Mouse (Mus musculus) spleen, postnatal 10 days (tissue): ENCODE measurements around the gene Atxn2.

ENCODE experiments used
- DNase-seq, 2 experiments: peaks; one replicate each; pipeline ENCODE4 v3.0.0; 2021 to 2022; ENCODE audit warnings: low spot score in 2 of 2

Atxn2 gene

DNA sequence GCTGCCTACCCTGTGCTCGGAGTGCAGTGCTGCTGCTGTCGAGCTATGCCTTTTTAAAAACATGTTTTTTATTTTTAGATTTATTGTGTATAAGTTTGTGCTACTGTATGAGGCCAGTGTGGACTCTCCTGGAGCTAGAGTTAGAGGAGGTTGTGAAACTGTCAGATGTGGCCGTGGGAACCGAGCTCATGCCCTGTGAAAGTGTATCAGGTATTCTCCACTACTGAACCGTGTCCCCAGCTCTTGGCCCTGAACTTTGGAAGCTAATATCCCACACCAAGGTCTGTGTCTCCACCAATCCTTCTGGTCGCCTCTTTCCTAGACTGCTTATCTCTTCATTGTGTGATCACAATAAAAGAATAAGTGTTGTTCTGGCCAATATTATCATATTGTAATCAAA lies 51.8 kb downstream of the Atxn2 start:
- no peak for DNase-seq

DNA sequence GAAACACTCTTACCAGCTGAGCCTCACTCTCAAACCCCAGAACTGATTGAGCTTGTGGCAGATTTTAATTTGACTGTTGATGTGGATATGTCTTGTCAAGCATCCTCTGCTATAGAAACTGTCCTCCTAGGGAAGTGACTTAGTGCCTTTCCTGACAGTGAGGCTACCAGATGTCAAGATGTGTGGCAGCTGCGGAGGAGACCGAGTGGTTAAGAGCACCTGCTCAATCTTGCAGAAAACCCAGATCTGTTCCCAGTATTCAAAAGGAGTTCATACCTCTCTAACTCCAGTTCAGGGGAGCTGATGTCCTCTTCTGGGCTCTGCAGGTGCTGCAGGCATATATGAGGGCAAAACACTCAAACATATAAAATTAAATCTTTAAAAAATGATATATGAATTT lies 53.9 kb downstream of the Atxn2 start:
- no peak for DNase-seq

DNA sequence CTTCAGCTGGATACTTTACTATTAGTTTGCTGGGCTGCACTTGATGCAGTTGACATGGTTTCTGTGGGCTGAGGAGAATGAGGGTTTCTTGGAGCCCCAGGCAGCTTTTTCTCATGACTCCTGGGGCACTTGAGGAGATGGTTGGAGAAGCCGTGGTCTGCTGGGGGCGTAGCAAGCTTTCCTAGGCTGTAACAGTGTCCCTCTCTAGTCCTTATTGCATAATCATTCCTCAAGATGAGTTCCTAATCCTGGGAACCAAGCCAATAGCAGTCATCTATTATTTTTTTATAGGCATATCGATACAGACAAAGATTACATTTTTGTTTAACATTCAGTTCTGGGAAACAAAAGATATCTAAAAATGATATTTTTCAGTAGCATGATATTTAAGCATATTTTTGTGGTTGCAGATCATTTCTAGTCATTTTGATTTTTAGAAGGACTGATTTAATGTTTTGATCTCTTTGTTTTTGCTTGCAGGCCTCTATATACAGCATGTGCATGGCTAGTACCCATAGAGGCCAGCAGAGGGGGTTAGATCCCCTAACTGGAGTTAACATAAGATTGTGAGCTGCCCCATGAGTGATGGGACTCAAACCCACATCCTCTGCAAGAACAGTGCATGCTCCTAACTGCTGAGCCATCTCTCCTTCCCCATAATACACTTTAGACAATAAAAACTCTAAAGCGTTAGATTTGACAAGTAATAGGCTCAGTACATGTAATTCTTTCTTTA lies 55.1 kb downstream of the Atxn2 start:
- peak in 1 of 2 experiments; percentile 30 for DNase-seq

DNA sequence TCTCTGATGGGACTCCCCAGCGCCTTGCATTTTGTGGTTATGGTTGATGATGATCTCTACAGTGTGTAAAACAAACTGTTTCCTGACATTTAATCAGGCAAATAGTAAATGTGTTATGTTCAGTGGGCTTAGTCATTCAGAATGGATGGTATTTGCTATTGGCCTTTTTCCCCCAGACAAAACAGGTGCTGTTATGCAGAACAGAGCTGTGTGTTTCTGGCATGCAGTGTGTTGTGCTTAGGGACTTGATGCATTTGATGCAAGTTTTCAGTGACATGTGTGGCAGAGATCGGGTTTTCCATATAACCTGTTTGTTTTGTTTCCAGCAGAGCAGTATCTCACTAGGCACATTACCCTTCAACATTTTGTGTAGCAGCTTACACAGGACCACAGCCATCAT lies 56.4 kb downstream of the Atxn2 start:
- no peak for DNase-seq

DNA sequence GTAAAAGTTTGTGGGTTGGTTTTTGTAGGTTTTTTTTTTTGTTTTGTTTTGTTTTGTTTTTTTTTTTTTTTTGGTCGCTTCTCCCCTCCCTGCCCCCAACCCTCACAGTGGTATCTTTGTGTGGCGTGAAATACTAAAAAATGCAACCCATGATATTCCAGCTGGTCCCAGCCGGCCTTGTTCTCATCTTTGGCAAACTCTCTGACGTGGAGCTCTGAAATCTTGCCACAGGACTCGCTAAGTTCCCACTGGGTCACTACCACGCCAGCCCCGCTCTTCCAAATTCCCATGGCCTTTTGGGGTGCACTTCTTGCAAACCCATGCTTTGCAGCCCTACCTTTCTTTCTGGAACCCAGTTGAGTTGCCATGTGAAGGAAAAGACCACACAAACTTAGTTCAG lies 58.7 kb downstream of the Atxn2 start:
- no peak for DNase-seq

DNA sequence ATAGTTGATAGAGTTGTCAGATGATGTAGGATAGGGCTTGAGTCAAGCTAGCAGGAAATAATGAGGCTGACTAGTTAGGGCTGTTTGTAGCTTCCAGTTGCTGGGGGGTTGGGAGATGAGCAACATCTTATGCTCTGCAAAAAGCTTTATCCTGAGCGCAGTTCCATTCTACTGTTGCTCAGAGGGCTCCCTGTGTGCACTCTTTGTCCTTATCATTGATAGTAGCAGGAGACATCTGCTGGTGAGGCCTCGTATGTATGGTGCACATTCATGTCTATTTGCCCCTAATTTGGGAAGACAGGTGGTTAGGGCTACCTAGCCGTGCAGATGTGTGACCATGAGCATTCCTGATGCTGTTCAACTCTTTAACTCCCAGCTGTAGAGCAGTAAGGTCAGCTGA lies 60.5 kb downstream of the Atxn2 start:
- DNase-seq = no peak

DNA sequence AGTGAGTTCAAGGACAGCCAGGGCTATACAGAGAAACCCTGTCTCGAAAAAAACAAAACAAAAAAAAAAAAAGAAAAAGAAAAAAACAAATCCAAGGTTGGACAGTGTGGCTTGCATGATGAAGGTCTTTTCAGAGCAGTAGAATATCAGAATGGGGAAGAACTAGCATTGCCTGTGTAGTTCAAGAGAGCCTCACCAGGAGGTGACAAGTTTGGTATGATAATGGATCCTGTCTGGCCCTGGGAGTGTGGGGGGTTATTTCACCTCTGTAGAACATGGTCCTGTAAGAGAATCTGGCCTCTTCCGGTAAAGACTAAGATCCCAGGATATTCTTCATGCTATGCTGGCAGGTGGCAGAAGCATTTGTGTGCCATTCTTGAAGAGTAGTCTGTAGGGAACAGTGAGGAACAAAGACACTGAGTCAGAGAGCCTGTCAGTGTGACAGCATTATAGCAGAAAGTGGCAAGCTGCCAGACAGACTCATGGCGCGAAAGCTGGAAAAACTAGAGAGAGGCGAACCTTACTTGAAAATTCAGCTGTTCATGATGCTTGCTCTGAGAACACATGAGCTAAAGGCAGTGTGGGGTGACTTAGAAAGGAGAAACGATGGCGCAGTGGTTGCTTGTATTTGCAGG lies 67.5 kb downstream of the Atxn2 start:
- DNase-seq = no peak

DNA sequence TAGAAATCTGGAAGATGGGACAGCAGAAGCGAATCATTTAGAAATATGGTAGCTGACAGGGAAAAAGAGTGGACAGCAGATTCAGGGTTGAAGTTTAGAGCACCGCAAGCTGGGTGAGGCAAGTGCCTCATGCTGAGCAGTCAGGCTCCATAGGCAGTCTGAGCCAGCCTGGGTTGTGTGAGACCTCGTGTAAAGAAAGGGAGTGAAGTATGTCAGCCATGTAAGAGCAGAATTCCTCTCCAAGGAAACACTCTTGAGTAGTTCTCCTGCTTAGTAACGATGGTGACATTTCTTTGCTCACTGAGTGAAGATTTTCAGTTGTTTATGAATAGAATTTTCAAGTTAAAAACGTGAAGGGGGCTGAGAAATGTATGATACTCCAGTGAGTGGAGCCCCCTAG lies 69.0 kb downstream of the Atxn2 start:
- DNase-seq = no peak

DNA sequence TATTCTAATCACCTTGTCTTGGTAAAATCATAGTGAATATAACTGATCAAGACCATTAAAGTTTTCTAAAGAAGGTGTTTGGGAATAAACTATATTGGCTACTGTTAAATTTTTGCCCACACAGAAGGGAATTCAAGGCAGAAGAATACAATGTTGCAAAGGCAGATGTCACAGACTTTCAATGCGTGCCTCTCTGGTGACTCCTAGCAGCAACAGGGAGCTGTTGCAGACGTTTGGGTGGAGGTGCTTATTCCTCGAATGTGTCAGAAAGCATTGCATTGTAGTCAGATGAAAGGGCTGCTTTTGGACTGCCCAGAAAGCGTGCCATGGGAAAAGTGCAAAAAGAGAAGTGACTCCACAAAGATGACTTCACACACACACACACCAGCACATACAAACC lies 71.3 kb downstream of the Atxn2 start:
- DNase-seq = no peak

DNA sequence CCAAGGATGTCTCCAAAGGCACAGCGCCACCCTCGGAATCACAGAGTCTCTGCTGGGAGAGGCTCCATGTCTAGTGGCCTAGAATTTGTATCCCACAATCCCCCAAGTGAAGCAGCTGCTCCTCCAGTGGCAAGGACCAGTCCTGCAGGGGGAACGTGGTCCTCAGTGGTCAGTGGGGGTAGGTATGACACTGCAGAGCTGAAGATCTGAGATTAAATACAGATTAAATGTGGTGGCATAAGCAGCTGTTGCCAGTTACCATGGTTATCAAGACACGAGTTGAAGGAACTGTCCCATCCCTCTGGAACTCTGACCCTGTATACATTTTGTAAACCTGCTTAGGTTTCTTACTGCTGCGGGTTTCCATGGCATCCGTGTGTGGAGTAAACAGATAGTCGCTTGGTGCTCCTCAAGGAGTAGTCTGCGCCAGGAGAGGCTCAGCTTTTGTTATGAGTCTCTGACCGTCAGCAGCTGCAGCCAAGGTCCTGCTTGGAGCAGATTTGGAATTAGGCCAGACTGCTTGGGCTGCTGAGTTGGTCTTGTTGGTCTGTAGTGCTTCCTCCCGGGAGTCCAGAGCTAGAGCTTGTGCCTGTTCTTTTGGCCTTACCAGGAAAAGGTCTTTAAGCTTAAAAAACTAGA lies 72.8 kb downstream of the Atxn2 start:
- no peak for DNase-seq

DNA sequence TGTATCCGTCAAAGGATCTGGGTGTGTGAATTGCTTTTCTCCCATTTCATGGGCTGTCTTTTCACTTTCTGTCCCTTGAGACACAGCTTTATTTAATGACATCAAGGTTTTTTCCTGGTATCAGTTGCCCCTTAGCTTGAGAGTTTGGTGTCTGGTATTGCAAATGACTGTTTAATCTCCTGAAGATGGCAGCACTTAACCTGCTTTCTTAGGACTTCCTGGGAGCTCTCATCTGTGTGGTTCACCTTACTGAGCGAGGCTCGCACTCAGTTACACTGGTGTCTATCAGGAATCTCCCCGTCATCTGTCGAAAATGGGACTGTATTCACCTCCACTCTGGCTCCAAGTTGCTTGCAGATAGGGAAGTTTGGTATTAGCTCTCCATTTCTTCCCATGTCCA lies 79.9 kb downstream of the Atxn2 start:
- no peak for DNase-seq

DNA sequence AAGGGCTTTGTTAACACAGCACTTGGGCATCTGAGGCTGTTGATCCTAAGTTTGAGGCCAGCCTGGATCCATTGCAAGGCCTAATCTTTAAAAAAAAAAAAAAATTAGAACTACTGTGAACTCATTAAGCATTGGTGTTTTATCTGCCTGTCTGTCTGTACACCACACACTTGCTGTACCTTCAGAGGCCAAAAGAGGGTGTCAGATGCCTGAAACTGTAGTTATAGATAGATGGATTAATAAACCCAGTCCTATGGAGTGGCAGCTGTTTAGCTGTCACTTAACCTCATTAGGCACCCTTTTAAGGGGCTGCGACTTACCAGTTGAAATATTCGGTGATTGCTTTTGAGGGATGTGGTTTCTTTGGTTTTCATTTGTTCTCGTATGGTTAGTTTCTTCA lies 84.7 kb downstream of the Atxn2 start:
- peak in 1 of 2 experiments; percentile 47 for DNase-seq

DNA sequence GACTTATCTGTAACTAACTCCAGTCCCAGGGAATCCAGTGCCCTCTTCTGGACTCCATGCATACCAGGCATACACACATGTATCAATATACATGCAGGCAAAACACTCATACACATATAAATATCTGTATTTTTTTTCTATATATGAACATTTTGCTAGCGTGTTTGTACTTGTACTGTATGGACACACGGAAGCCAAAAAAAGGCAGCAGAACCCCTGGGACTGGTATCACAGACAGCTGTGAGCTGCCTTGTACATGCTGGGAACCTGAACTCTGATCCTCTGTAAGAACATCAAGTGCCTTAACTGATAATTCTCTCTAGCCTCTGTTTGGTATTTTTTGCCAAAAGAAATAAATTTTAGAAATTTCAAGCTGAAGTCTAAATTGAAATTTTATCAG lies 87.3 kb downstream of the Atxn2 start:
- DNase-seq = no peak

DNA sequence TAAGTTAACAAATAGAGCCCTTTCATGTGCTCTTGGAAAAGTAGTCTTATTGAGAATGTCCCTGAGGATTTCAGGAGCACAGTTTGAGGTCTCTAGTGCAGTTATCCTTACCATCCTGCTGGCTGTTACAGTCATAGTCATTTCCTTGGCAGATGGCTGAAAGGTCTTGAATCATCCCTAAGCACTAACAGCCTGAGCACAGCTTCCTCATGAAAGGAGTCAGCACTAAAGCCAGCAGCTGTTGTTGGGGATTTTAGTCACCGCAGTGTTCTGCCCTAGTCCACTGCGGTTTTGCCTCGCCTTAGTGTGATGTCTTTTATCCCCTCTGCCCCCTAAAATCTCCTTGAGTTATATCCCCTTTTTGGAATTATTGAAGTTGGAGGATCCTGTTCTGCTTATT lies 96.0 kb downstream of the Atxn2 start:
- DNase-seq = no peak

DNA sequence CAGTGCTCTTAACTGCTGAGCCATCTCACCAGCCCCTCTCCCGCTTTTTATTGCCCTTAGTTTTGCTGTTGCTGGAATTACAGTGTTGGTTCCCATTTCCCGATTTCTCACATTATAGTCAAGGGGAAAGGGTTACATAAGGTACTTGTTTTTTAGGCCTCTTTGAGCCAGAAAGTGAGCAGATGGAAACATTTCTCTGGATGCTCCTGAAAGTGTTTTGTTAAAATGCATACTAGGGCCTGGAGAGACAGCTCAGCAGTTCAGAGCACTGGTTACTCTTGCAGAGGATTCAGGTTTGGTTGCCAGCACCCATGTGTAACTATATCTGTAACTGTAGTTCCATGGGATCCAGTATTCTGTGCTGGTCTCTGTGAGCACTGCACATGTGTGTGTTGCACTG lies 97.1 kb downstream of the Atxn2 start:
- no peak for DNase-seq

DNA sequence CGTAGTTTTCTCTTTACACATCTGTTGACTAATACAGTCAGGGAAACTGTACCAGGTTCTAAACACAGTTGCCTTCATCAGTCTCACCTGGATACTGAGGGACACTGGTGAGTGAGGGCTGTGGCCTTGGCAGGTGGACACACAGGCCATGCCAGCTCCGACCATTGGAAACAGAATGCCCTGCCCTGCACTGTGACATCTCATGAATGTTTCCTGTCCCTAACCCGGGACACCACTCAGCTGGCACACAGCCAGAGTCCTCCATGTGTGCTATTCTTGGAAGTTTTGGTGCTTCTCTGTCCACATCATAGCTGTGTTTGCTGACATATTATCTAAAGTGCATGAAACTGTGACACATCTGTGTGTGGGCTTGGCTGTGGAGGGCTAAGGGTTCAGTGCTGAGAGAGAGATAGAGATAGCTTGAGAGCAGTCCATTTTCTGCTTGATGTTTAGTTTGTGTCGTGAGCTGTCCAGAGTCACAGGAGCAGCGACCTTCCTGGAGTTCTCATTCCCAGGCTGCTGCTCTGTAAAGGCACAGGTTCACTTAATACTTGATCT lies 98.6 kb downstream of the Atxn2 start:
- no peak for DNase-seq

DNA sequence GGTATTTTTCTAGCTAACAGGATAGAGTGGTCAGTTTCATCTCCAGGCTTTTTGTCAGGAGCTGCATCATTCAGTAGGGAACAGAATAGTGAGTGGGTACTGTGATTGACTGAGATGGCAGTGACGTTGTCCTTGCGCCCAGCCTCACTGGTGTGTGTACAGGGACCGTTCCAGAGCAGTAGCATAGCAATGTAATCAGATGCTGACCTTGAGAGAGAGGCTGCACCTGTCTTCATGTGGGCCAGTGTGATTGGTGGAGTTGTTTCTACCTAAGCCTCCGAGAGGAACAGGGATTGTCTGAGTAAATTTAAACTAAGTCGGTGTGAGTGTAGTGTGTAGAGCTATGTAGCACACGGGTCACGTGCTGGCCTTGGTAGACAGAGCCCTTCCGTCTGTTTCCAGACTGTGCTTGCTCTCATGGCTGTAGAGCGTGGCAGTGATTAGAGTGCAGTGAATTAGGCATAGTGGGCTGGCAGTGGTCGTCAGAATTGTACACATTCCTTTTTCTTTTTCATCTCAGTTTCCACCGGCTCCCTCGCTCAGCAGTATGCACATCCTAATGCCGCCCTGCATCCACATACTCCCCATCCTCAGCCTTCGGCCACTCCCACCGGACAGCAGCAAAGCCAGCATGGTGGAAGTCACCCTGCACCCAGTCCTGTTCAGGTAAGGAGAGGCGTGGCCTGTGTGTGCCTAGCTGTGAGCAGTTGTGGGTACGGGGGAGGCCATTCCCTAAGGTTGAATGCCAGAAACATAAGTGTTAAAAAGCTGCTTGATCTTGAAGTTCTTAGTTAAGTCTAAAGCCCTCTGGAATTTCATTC lies 99.4 kb downstream of the Atxn2 start:
- DNase-seq = no peak

DNA sequence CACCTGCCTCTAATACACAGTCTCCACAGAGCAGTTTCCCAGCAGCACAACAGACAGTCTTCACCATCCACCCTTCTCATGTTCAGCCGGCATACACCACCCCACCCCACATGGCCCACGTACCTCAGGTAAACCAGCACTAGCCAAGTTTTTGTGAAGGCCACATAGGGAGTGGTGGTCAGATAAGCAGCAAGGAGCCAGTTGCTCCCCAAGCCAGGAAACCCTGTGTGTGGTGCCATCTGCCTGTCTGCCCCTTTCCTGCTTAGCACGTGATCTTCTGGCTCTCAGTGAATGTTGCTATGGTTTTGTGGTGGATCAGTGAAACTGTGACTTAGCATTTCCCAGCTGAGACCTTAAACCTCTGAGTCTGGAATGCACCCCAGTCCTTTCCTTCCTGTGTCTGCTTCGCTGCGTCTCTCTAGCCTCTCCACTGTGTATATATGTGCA lies 100.4 kb downstream of the Atxn2 start:
- DNase-seq = no peak

DNA sequence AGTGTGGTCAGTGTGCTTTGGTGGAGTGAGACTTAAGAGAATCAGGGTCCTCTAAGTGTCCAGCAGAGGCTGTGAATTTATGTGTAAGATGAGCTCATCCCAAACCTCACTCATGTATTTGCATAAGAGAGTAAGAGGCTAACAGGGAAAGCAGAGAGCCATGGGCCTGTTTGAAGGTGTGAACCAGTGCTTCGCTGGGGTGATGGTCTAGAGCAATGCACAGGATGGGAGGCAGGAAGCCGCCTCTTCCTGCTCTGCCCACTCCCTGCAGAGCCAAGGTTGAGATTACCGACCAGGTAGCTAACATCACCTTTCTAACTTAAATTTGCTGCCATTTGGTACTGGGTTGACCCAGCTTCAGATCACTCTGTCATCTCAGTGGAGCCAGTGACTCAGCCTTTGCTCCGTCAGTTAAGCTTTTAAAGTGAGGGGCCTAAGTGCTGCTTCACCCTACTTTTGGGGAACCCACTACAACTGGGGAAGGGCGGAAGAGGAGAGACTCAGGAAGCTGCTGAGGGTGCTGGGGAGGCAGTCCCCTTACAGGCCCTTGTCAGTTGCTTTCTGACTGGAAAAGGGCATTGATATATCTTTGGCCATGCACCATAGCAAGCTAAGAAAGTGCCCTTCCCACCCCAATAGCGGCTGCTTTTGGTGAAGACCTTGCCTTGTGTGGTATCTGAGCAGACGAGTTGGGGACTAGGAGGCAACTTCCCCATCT lies 101.5 kb downstream of the Atxn2 start:
- DNase-seq = no peak

DNA sequence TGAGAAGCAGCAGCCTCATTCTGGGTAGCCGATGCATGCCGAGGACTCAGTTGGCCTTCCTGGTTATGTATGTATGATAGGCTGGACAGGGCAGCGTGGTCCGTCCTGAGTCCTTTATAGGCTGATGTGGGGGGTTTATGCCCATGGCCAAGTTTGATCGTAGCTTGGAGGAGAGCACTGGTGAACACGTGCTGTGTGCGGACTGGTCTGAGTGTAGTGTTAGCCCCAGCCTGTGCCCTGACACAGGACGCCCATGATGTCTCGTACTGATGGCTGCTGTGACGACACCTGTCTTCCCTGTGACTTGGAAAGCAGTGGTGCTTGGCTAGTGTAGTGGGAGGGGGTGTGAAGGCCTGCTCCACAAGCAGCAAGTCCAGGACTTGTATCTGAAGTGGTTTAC lies 102.6 kb downstream of the Atxn2 start:
- no peak for DNase-seq

DNA sequence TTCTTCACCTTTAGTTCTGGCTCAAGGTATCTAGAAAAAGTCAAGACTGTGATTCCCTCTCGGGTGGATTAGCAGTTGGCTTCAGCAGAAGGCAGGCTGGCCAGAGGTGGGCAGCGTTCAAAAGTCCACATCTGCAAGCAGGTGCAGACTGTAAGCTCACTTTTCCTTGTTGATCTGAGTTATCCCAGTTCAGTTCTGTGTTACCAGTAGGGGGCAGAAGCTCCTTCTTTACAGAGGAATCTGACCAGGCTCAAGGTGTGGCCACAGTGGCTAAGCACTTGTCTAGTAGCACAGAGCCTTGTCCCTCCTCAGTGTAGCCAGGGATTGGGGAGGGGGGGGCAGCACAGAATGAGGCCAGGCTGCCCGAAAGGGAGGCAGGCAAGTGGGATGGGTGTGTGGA lies 103.9 kb downstream of the Atxn2 start:
- peak in 1 of 2 experiments; percentile 66 for DNase-seq
